Mouse (Mus musculus) kidney, postnatal 4 days (tissue): ENCODE measurements around the gene Pde4b.

ENCODE experiments used
- DNase-seq, 2 experiments: peaks; one replicate each; pipeline ENCODE4 v3.0.0; 2021; ENCODE audit warnings: mixed read lengths in 2 of 2

Pde4b gene

GRCm38 (mm10) chr4:102408938-102409337 lies 321.6 kb downstream of the Pde4b start:
- peak in 1 of 2 experiments; percentile 8 for DNase-seq

GRCm38 (mm10) chr4:102413101-102413500 lies 325.8 kb downstream of the Pde4b start:
- DNase-seq, result no peak

- no peak for DNase-seq
Measured at GRCm38 (mm10) chr4:102413794-102414193, 326.5 kb downstream of the Pde4b start.

GRCm38 (mm10) chr4:102414610-102415009 lies 327.3 kb downstream of the Pde4b start:
- no peak for DNase-seq

GRCm38 (mm10) chr4:102420794-102421397 lies 333.6 kb downstream of the Pde4b start:
- no peak for DNase-seq

- DNase-seq, result peak in 1 of 2 experiments; percentile 2
Measured at GRCm38 (mm10) chr4:102421398-102421859, 334.1 kb downstream of the Pde4b start.

- no peak for DNase-seq
Measured at GRCm38 (mm10) chr4:102424104-102424503, 336.8 kb downstream of the Pde4b start.

GRCm38 (mm10) chr4:102425422-102425821 lies 338.1 kb downstream of the Pde4b start:
- no peak for DNase-seq

- DNase-seq, result no peak
Measured at GRCm38 (mm10) chr4:102429730-102430341, 342.5 kb downstream of the Pde4b start.

GRCm38 (mm10) chr4:102432040-102432782 lies 344.9 kb downstream of the Pde4b start:
- peak; percentile 4 to 7 for DNase-seq

- DNase-seq, result peak; percentile 26 to 39
Measured at GRCm38 (mm10) chr4:102439401-102440118, 352.2 kb downstream of the Pde4b start.

GRCm38 (mm10) chr4:102440119-102440481 lies 352.8 kb downstream of the Pde4b start:
- no peak for DNase-seq

GRCm38 (mm10) chr4:102443533-102443932 lies 356.2 kb downstream of the Pde4b start:
- no peak for DNase-seq

- DNase-seq, result no peak
Measured at GRCm38 (mm10) chr4:102444501-102444900, 357.2 kb downstream of the Pde4b start.

GRCm38 (mm10) chr4:102446160-102446945 lies 359.0 kb downstream of the Pde4b start:
- no peak for DNase-seq

GRCm38 (mm10) chr4:102456426-102456825 lies 369.1 kb downstream of the Pde4b start:
- no peak for DNase-seq

- DNase-seq, result no peak
Measured at GRCm38 (mm10) chr4:102459216-102459999, 372.1 kb downstream of the Pde4b start.

GRCm38 (mm10) chr4:102478104-102478503 lies 390.8 kb downstream of the Pde4b start:
- peak in 1 of 2 experiments; percentile 28 for DNase-seq

GRCm38 (mm10) chr4:102478860-102479259 lies 391.5 kb downstream of the Pde4b start:
- DNase-seq, result no peak

GRCm38 (mm10) chr4:102480830-102481484 lies 393.6 kb downstream of the Pde4b start:
- DNase-seq, result peak; percentile 54 to 60
